9 mouse cellular contexts compared by ENCODE assay signal in genomic region chr19:32761162-32761561, GRCm38 (mm10). TPM values are rescaled to one million over a fixed set of nuclear protein-coding genes. Genes with fewer than 3 reads are reported as not detected.
DNase-seq lines count a peak whose midpoint lies in the region; ATAC-seq and TF ChIP-seq lines count a peak whose summit lies in the region.
"Had no signal": no experiment of that assay in that cellular context is flagged by ENCODE, and none has a peak within 500 bp of the region (broad histone marks: within the 10 kb centered on the region; RNA-seq: fewer than 3 reads in every experiment).

No protein-coding gene starts in this region.

- no peaks in the 10 kb centered on the region for H3K36me3 ChIP-seq in embryonic facial prominence, embryonic 12.5 days
- peaks cover 38% of the 10 kb centered on the region for H3K36me3 ChIP-seq in embryonic facial prominence, embryonic 10.5 days (replicated peaks)
- peaks cover 13% of the 10 kb centered on the region; the same call in 1 of the 2 replicates for H3K36me3 ChIP-seq in lung, embryonic 14.5 days (ENCODE audit: insufficient read depth)
- H3K36me3 ChIP-seq in limb, embryonic 14.5 days (ENCODE audit: control insufficient read depth, insufficient read depth, low read length) = peaks cover 10% of the 10 kb centered on the region
- 0 out of 2 replicates have a peak, but pooled peaks cover 2% of the 10 kb centered on the region for H3K36me3 ChIP-seq in stomach, embryonic 15.5 days

- no peak for TF ChIP-seq CTCF in lung, embryonic 14.5 days (IDR thresholded peaks at IDR 0.05; ENCODE audit: low read depth)

- DNase-seq in embryonic facial prominence, embryonic 10.5 days (ENCODE audit: low spot score) = no peak
- DNase-seq in lung, embryonic 14.5 days = no peak
- no peak for DNase-seq in lung, postnatal 36 days
- no peak for DNase-seq in limb, embryonic 14.5 days (ENCODE audit: low spot score)
- no peak for DNase-seq in adrenal gland, postnatal 10 days
- no peak for DNase-seq in lung, postnatal 4 days
- DNase-seq: thymus, postnatal 14 days had no signal

- ATAC-seq in embryonic facial prominence, embryonic 12.5 days (ENCODE audit: insufficient number of reproducible peaks, insufficient read depth, low FRiP score, low TSS enrichment) = no peak
- no peak for ATAC-seq in lung, embryonic 14.5 days (ENCODE audit: insufficient read depth)
- ATAC-seq in limb, embryonic 14.5 days (ENCODE audit: low FRiP score, low read depth) = no peak
- ATAC-seq in stomach, embryonic 15.5 days (ENCODE audit: insufficient read depth, low FRiP score, low read depth) = no peak

- no peak overlapping the region for H3K27ac ChIP-seq in embryonic facial prominence, embryonic 12.5 days
- no peak overlapping the region for H3K27ac ChIP-seq in embryonic facial prominence, embryonic 10.5 days (replicated peaks)
- H3K27ac ChIP-seq in lung, embryonic 14.5 days (ENCODE audit: low read depth) = no peak overlapping the region
- no peak overlapping the region for H3K27ac ChIP-seq in limb, embryonic 14.5 days (replicated peaks; ENCODE audit: low read depth, low read length)
- no peak overlapping the region for H3K27ac ChIP-seq in stomach, embryonic 15.5 days

- H3K9ac ChIP-seq in embryonic facial prominence, embryonic 12.5 days = no peak overlapping the region
- H3K9ac ChIP-seq in lung, embryonic 14.5 days = no peak overlapping the region
- H3K9ac ChIP-seq in limb, embryonic 14.5 days (ENCODE audit: low read depth, low read length, severe bottlenecking) = no peak overlapping the region
- H3K9ac ChIP-seq in stomach, embryonic 15.5 days = no peak overlapping the region

- H3K4me2 ChIP-seq in embryonic facial prominence, embryonic 12.5 days (replicated peaks) = peak overlapping the region; percentile 88; the same call in 1 of the 2 replicates
- peak overlapping the region; percentile 93 for H3K4me2 ChIP-seq in lung, embryonic 14.5 days
- peak overlapping the region; percentile 81 for H3K4me2 ChIP-seq in limb, embryonic 14.5 days (replicated peaks; ENCODE audit: low read depth, low read length, severe bottlenecking)
- peak overlapping the region; percentile 55 for H3K4me2 ChIP-seq in stomach, embryonic 15.5 days

- WGBS in embryonic facial prominence, embryonic 12.5 days = 55% methylated on average over 4 of the region's 4 CpGs
- WGBS in embryonic facial prominence, embryonic 10.5 days = 63% methylated on average over 4 of the region's 4 CpGs
- WGBS in lung, embryonic 14.5 days = 63% methylated on average over 4 of the region's 4 CpGs
- WGBS in limb, embryonic 14.5 days = 70% methylated on average over 4 of the region's 4 CpGs
- 61% methylated on average over 4 of the region's 4 CpGs for WGBS in stomach, embryonic 15.5 days

- H3K4me1 ChIP-seq in embryonic facial prominence, embryonic 12.5 days = peaks cover 13% of the 10 kb centered on the region
- H3K4me1 ChIP-seq in embryonic facial prominence, embryonic 10.5 days = peaks cover 15% of the 10 kb centered on the region
- H3K4me1 ChIP-seq in lung, embryonic 14.5 days (ENCODE audit: insufficient read depth) = peaks cover 4% of the 10 kb centered on the region; the same call in 1 of the 2 replicates
- H3K4me1 ChIP-seq in limb, embryonic 14.5 days (ENCODE audit: control insufficient read depth, insufficient read depth, low read length) = peaks cover 21% of the 10 kb centered on the region
- peaks cover 4% of the 10 kb centered on the region; the same call in 1 of the 2 replicates for H3K4me1 ChIP-seq in stomach, embryonic 15.5 days

- no peak for TF ChIP-seq POLR2A in limb, embryonic 14.5 days (IDR thresholded peaks at IDR 0.05; ENCODE audit: borderline replicate concordance, extremely low read depth, insufficient read depth, insufficient read length)

- H3K9me3 ChIP-seq in embryonic facial prominence, embryonic 12.5 days = no peaks in the 10 kb centered on the region
- H3K9me3 ChIP-seq in embryonic facial prominence, embryonic 10.5 days = no peaks in the 10 kb centered on the region
- H3K9me3 ChIP-seq in lung, embryonic 14.5 days (ENCODE audit: low read depth, low read length) = no peaks in the 10 kb centered on the region
- no peaks in the 10 kb centered on the region for H3K9me3 ChIP-seq in limb, embryonic 14.5 days (ENCODE audit: control insufficient read depth, low read length)
- no peaks in the 10 kb centered on the region for H3K9me3 ChIP-seq in stomach, embryonic 15.5 days

- H3K27me3 ChIP-seq in embryonic facial prominence, embryonic 12.5 days = no peaks in the 10 kb centered on the region
- H3K27me3 ChIP-seq in embryonic facial prominence, embryonic 10.5 days (replicated peaks; ENCODE audit: low read depth, poor library complexity, severe bottlenecking) = no peaks in the 10 kb centered on the region
- no peaks in the 10 kb centered on the region for H3K27me3 ChIP-seq in lung, embryonic 14.5 days (ENCODE audit: insufficient read depth, low read length)
- no peaks in the 10 kb centered on the region for H3K27me3 ChIP-seq in limb, embryonic 14.5 days (ENCODE audit: control insufficient read depth, insufficient read depth, low read length)
- H3K27me3 ChIP-seq in stomach, embryonic 15.5 days (replicated peaks) = no peaks in the 10 kb centered on the region

- no peak overlapping the region for H3K4me3 ChIP-seq in embryonic facial prominence, embryonic 12.5 days
- H3K4me3 ChIP-seq in embryonic facial prominence, embryonic 10.5 days = no peak overlapping the region; the same call in 1 of the 2 replicates
- H3K4me3 ChIP-seq in lung, embryonic 14.5 days (ENCODE audit: low read depth, low read length) = peak overlapping the region; percentile 99
- no peak overlapping the region; the same call in 1 of the 2 replicates for H3K4me3 ChIP-seq in limb, embryonic 14.5 days (replicated peaks; ENCODE audit: low read length)
- H3K4me3 ChIP-seq in stomach, embryonic 15.5 days (replicated peaks) = peak overlapping the region; percentile 12; the same call in 1 of the 2 replicates

RNA-seq across cellular contexts. Expression of gene Pten, which starts 3.9 kb away (rescaled TPM):
- polyA plus RNA-seq in embryonic facial prominence, embryonic 12.5 days (2016; fragmentation: Nextera tagmentation; extraction: Ambion mirVana) = 12.6 and 13.1 TPM in 2 replicates
- 6.7 and 6.9 TPM in 2 replicates for polyA plus RNA-seq in embryonic facial prominence, embryonic 10.5 days (2016; fragmentation: Nextera tagmentation; extraction: Ambion mirVana)
- polyA plus RNA-seq in lung, embryonic 14.5 days (2014; fragmentation: Nextera tagmentation; extraction: Ambion mirVana) = 14.9 and 15.4 TPM in 2 replicates
- 17.3 and 18.0 TPM in 2 replicates for polyA plus RNA-seq in limb, embryonic 14.5 days (2012; rRNA removed)
- 12.2 and 14.4 TPM in 2 replicates for polyA plus RNA-seq in limb, embryonic 14.5 days (2014; fragmentation: Nextera tagmentation; extraction: Ambion mirVana)
- 9.3 and 9.7 TPM in 2 replicates for polyA plus RNA-seq in stomach, embryonic 15.5 days (2015; fragmentation: Nextera tagmentation; extraction: Ambion mirVana)
- total RNA-seq in adrenal gland, postnatal 10 days (2021) = 10 to 100 TPM; 64.8 to 65.9 TPM

RNA-seq across cellular contexts. Expression of gene Atad1, which starts 21.6 kb away (rescaled TPM):
- 67.5 and 67.6 TPM in 2 replicates for polyA plus RNA-seq in embryonic facial prominence, embryonic 12.5 days (2016; fragmentation: Nextera tagmentation; extraction: Ambion mirVana)
- polyA plus RNA-seq in embryonic facial prominence, embryonic 10.5 days (2016; fragmentation: Nextera tagmentation; extraction: Ambion mirVana) = 66.6 and 71.8 TPM in 2 replicates
- 66.9 and 67.6 TPM in 2 replicates for polyA plus RNA-seq in lung, embryonic 14.5 days (2014; fragmentation: Nextera tagmentation; extraction: Ambion mirVana)
- polyA plus RNA-seq in limb, embryonic 14.5 days (2012; rRNA removed) = 38.4 and 38.5 TPM in 2 replicates
- polyA plus RNA-seq in limb, embryonic 14.5 days (2014; fragmentation: Nextera tagmentation; extraction: Ambion mirVana) = 60.2 and 62.5 TPM in 2 replicates
- 62.9 and 67.8 TPM in 2 replicates for polyA plus RNA-seq in stomach, embryonic 15.5 days (2015; fragmentation: Nextera tagmentation; extraction: Ambion mirVana)
- total RNA-seq in adrenal gland, postnatal 10 days (2021) = 10 to 100 TPM; 60.0 to 65.8 TPM

Comparison
In these comparisons a context has a peak if more than half of its experiments do, and no peak if none do; other contexts are left out.
1. H3K4me3 ChIP-seq: peak in lung, embryonic 14.5 days (single experiment) and stomach, embryonic 15.5 days (single experiment); none in embryonic facial prominence, embryonic 12.5 days (single experiment), embryonic facial prominence, embryonic 10.5 days (single experiment) and limb, embryonic 14.5 days (single experiment).
2. Peak in every context shown above with its lines, with median percentiles within 50 percentile points of each other: H3K4me2 ChIP-seq.